Mouse (Mus musculus) heart, postnatal 0 days (tissue): Measurements from ENCODE around the gene Ccl1.

Source experiments
- CTCF ChIP-seq: IDR thresholded peaks from 2 replicates; pipeline ENCODE4 v1.5.1; 2016; ENCODE audit warnings: antibody characterized with exemption, control low read depth, low read depth
- EP300 ChIP-seq: IDR thresholded peaks from 2 replicates; pipeline ENCODE4 v1.6.1; 2016; ENCODE audit warnings: antibody characterized with exemption, low read depth

- TF ChIP-seq CTCF = no peak
- TF ChIP-seq EP300 = no peak
Observed at GRCm38 (mm10) chr11:82206960-82207488, 98.5 kb downstream of the Ccl1 start.
